Mouse (Mus musculus): ENCODE data around the gene Tmtc1.

Gene Tmtc1

DNA sequence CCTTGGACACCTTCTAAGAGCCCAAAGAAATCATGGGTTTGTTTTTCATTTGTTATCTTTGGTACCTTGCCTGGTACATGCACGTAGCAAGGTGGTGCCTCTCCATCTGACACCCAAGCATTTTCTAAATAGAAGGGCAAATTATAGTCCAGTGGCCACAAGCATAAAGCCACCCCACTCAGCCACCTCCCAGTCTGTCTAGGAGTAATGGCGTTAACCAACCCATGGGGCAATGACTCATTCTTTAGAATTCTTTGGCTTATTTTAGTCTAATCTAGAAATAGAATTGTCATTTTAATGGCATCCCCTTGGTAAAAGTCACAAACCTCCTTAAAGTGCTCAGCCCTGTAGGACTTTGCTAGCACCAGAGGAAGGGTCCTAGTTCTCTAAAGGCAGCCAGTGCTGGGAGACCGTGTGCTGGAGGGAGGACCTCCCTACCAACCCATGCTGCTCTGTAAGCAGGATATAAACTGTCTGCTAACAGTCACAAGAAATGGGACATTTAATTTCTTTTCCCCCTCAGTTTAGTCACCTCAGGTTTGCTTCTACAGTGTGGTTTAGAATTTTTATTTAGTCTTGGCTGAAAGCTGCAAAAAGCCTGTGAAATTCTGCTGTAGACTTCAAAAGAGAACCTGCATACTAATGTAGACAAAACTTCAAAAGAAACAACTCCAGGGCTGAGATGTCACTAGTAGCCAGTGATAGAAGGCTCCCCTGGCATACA lies 209.9 kb downstream of the Tmtc1 start:
- no peak for DNase-seq

DNA sequence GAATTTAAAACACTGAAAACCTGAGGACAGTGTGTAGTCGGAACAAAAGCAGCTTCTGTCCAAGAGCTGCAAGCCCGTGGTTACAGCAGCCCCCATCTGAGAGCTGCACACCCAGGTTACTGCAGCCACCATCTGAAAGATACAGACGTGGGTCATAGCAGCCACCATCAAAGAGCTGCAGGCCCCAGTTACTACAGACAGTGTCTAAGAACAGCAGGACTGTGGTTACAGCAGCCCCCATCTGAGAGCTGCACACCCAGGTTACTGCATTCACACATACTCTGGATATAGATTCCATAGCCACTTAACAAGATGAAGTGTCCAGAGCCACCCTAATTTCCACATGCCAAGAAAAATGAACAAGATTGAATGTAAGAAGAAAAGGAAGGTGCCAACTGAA lies 216.6 kb downstream of the Tmtc1 start:
- no peak for DNase-seq

DNA sequence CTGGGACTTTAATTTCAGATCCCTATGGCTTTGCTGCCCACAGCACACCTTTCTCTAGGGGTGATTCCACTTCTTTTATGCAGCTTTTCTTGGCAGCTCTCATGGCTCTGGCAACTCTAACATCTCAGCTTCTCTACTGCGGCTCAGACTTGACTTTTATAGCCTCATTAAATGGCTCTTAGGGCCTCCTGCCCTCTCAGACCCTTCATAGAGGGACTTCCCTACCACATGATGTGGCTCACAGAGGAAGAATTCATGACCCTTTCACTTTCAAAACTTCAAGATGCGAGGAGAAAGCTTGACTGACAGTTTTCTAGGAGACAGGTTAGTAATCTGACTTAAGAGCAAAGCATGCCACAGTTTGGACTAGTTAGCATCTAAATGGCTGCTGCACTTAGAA lies 221.5 kb downstream of the Tmtc1 start:
- no peak for DNase-seq

DNA sequence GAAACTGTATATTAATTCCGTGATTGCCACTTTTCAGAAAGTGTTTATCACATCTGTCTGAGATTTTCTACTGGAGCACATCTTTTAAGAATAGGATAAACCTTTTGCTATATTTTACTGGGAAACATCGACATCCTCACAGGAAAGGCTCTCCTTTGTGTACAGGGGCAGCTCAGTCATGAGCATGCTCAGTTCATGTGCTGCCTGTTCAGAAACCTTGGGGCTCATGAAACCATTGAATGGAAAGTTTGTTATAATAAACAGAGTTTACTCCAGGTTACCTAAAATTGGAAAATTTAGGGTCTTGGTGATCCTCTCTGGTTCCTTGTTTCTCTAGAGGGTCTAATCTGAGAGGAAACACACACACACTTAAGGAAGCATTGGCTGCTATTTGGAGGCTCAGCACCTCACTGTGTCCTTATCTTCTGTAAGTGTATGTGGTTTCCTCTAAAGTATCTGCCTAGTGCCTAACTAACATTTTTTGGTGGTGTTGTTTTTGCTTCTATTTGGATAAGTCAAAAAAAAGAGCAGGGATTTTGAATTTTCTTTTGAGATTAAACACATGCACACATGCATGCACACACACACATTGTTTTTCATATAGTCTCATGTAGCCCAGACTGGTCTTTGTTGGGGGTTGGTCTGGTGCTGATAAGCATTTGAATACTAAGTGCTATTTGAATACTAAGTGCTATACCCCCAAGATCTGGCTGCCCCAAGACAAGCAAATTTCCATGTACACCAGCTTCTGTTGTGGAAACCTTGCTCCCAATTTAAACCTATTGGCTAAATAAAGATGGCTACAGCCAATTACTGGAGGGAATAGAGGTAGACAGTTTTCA lies 225.7 kb downstream of the Tmtc1 start:
- DNase-seq = no peak

DNA sequence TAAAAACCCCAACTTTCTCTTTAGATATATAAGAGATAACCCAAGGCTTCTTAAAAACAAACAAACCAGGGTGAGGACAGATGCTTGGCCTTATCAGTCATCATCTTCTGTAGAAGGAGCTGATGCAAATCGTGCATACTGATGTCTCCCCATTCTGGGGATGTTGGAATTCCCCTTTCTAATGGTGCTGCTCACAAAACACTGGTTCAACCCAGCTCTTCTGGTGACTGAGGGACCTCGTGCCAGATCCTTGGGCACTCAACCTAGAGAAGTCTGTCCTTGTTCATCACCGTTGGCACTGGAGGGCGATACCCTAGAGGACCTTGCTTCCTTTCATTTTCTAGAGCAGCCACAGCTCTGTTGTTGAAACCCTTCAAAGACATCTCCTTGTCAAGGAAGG lies 227.4 kb downstream of the Tmtc1 start:
- no peak for DNase-seq

DNA sequence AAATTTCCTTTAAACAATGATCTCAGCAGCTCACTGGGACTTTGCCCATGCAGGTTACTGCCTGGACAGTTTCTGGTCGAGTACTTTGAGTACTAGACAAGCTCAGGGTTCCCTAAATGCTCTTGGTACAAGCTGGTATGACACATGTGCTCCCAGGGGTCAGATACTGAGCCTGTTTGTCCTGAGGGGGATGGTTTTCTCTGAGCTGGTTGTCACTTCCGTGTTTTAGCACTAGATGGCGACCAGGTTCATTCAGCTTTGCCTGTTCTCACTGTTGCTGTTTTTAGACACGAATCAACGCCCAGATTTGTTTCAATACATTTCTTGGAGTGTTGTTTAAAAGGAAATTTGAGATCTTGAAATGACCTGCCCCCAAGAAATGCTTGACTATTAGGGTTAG lies 229.4 kb downstream of the Tmtc1 start:
- peak; percentile 44 for DNase-seq

DNA sequence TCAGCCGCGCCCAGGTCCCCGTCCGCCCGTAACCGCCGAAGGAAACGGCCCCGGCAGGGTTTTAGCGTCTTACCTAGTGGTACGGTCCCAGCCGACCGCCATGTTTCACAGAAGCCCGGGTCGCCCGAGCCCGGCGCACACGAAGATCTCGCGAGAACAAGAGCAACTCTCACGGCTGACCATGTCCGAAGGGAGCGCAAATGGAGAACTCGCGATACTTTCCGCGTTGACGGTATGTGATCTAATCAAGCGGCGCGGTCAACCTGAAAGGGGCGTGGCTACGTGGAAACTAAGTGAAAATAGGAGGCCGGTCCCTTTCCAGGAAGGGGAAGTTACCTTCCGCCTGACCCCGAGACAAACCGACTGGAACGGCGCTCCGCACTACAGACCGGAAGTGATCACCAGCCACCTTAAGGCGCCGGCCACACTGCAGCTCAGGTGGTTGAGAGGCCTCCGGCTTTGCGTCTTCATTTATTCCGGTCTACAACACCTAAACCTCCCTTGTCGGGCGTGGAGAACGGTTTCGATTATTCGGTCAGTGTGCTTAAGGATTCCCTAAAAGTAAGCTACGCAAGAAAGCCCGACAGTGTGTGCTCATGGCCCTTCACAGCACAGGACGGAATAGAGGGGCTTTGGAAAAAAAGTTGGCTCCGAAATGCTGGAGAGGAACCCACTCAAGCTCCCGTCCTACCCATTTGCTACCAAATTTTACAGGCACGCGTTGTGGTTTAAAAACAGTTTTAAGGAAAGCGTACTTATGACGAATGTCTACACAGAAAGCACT lies 232.1 kb downstream of the Tmtc1 start, which contains the start of gene Ergic2:
Gene Ergic2 (minus strand): TSS at position 478 of the 784 bp plus-strand sequence.
- DNase-seq = peak; percentile 98

DNA sequence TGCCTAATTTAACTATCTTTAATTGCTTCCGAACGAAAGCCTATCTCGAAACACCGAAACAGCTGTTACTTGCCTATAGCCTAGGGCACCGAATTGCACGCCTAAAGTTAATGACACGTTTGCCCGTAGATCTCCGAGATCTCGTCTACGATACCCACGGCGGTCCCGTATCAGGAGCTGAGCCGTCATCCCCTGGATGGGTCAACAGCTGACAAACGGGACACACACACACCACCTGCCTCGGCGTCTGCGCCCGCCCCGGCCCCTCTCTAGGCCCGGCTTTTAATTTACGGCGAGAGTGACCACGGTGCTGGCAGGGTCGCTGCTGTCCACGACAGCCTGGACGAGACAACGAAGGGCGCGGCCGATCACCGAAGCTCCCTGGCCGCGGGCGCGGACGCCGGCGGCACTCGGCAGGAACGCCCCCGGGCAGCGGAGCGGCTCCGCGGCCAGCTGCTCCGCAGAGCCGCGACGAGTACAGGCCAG lies 232.8 kb downstream of the Tmtc1 start:
- DNase-seq = peak; percentile 69

DNA sequence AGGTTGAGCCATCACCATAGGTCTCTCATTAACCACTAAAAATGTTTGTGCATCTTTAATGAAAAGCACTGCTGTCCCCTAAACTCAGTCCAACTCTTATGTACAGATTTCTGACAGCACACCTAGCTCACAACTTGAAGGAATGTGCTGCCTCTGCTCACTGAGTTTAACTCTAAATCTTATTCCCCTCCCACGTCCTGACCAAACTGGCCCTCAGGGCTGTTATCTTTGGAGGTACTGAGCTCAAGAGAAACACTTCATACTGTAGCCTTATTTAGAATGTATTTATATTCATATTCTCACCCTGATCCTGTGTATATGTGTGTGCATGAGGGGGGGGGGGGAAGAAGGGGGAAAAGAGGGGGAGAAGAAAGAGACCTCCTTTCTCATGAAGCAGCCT lies 236.7 kb downstream of the Tmtc1 start:
- no peak for DNase-seq

DNA sequence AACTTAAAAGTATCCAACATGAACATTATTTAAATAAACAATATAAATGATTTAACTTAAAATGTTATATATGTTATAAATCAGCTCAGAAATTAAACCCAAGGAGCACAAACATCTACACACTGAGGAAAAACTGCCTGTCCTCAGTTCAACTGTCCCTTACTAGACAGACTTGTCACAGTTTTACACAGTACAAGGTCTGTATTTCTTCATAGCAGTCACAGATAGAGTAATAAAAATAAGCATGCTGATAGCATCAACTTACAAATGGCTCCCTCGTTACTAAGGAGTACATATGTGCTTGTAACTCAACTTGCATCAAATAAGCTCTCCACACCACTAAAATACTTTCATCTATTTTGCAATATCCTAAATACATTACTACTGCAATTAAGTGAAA lies 239.1 kb downstream of the Tmtc1 start:
- DNase-seq = no peak

DNA sequence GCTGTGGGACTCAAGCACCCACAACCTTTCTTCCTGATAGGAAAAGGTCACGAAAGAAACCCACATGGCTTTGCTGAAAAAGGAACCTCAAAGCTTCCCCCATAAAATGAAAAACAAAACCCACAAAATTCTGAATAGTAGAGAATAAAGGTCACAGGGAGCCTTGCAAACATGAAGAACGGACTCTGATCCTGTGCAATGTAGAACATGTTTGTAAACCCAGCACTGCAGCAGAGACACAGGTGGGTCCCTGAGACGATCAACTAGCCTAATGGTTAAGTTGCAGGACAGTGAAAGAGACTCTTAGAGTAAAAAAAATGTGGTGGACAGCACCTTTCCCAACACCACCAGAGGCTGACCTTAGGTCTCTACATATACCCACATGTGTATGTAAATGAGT lies 244.5 kb downstream of the Tmtc1 start:
- DNase-seq = no peak

DNA sequence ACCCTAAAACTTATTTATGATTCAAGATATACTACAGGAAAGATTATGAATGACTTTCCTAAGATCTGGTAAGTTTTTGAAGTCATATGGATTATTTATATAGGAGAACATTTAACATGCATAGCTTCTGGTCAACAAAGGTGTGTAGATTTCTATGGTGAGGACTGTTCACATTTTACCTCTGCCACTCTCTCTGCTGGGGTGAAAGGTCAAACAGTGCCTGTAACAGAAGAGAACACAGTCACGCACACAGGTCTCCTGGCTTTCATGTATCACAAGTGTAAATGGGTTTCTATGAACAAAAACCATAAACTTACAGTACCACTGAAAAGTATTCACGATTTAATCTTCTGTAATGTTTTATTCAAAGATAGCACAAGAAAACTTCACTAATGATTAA lies 245.0 kb downstream of the Tmtc1 start:
- no peak for DNase-seq

DNA sequence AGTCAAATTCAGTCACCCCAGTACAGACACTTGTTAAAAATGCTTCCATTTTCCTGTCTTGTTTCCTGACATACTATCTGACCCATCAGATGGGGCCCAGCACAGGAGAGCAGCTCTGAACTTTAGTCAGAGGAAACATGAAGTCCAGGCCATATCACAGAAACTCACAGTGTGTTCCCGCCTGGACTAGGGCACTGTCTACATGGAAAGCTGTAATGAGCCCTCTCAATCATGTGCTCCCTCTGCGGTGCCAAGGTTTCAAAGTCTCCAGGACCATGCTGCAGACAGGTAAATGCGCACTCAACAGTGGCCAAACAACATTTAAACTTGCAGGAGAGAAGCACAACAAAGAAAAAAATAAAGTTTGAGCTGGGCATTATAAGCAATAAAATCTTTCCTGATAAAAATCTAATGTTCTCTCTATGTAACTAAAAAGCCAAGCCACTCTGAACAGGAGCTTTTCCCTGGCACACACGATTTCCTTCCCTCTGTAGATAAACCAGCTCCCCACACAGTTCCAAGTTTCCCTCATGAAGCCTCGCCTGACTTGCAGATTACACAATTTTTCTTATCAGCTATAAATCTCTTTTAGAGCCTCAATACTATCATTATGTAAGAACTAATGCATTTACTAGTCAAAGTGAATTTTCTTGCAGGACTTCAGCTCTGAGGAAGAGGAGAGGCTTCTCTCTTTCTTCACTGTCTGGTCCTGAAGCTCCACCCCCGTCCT lies 250.1 kb downstream of the Tmtc1 start:
- DNase-seq = no peak

DNA sequence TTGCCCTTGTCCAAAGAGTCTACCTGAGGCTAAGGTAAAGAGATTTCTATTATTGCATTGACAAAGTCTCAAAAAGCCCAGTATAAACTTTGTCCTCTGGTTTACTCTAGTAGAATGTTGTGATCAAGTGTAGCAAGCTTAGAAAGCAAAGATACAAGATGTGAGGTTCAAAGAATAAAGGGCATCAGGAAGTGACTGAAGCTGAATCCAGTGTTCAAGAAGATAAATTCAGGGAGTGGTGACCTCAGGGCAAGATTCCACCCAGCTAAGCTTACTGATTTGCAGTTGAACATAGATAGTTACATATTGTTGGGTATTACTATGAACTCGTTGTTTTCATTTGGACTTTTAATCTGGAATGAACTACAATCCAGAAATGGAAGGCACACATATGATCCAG lies 258.5 kb downstream of the Tmtc1 start:
- DNase-seq = no peak
